Mouse (Mus musculus) MEL (cell line): ENCODE measurements around the gene Zer1. TPM values are rescaled to one million over a fixed set of nuclear protein-coding genes. Genes with fewer than 3 reads are reported as not detected.
A peak's percentile ranks its signal among the peaks of the same experiment; 100 is the strongest.

Experiments used
- DNase-seq: peaks from one replicate; pipeline ENCODE4 v3.0.0; 2011; ENCODE audit warnings: low read depth, low spot score
- H3K27ac ChIP-seq: 2 replicates; pipeline ENCODE4 v1.5.1; 2012; ENCODE audit warnings: low read depth, mild to moderate bottlenecking, control low read depth, low read length, moderate library complexity; ENCODE audit not compliant: control insufficient read depth
- H3K27me3 ChIP-seq, 2 experiments: fragments of 150-350 bp in 1 of 2; sonication (generic) in 1 of 2; 2 replicates each; pipeline ENCODE4 v1.6.1; 2012; ENCODE audit warnings: low read length in 2 of 2, mild to moderate bottlenecking in 2 of 2, improper control_type of control experiment in 1 of 2, moderate library complexity in 1 of 2; ENCODE audit not compliant: insufficient read depth in 2 of 2, control insufficient read depth in 1 of 2
- H3K36me3 ChIP-seq, 2 experiments: 2 replicates each; pipeline ENCODE4 v1.6.1; 2012 to 2014; ENCODE audit warnings: low read length in 2 of 2, improper control_type of control experiment in 1 of 2, inconsistent platforms in 1 of 2, mild to moderate bottlenecking in 1 of 2; ENCODE audit not compliant: insufficient read depth in 2 of 2, control insufficient read depth in 1 of 2
- H3K4me1 ChIP-seq, 2 experiments: fragments of 150-350 bp in 1 of 2; sonication (generic) in 1 of 2; 2 replicates each; pipeline ENCODE4 v1.6.1; 2012; ENCODE audit warnings: low read length in 2 of 2, improper control_type of control experiment in 1 of 2, mild to moderate bottlenecking in 1 of 2; ENCODE audit not compliant: insufficient read depth in 2 of 2, control insufficient read depth in 1 of 2
- H3K4me3 ChIP-seq, 2 experiments: fragments of 150-350 bp in 1 of 2; sonication (generic) in 1 of 2; 2 replicates each; pipeline ENCODE4 v1.5.1; 2012; ENCODE audit warnings: low read depth in 2 of 2, low read length in 2 of 2, mild to moderate bottlenecking in 2 of 2, moderate library complexity in 2 of 2, control low read depth in 1 of 2, improper control_type of control experiment in 1 of 2; ENCODE audit not compliant: control insufficient read depth in 1 of 2, insufficient read depth in 1 of 2
- H3K79me2 ChIP-seq: 2 replicates; pipeline ENCODE4 v1.6.1; 2012; ENCODE audit warnings: mild to moderate bottlenecking, low read length, moderate library complexity; ENCODE audit not compliant: control insufficient read depth, poor library complexity, insufficient read depth
- H3K9ac ChIP-seq: 2 replicates; pipeline ENCODE4 v1.6.1; 2012; ENCODE audit warnings: low read depth, mild to moderate bottlenecking, control low read depth, low read length, moderate library complexity; ENCODE audit not compliant: control insufficient read depth, poor library complexity, severe bottlenecking
- H3K9me3 ChIP-seq: fragments of 150-350 bp; sonication (generic); replicated peaks from 2 replicates; pipeline ENCODE4 v1.6.1; 2012; ENCODE audit warnings: mild to moderate bottlenecking, low read length, improper control_type of control experiment, moderate library complexity; ENCODE audit not compliant: insufficient read depth
- BHLHE40 ChIP-seq: IDR thresholded peaks from 2 replicates; pipeline ENCODE4 v1.6.1; 2012; ENCODE audit warnings: low read depth, mild to moderate bottlenecking, inconsistent platforms, low read length, improper control_type of control experiment, borderline replicate concordance
- CHD1 ChIP-seq: IDR thresholded peaks from 2 replicates; pipeline ENCODE4 v1.6.1; 2012; ENCODE audit warnings: low read depth, mild to moderate bottlenecking, inconsistent platforms, low read length, improper control_type of control experiment
- CHD2 ChIP-seq: IDR thresholded peaks from 2 replicates; pipeline ENCODE4 v1.6.1; 2011; ENCODE audit warnings: low read length, improper control_type of control experiment
- CTCF ChIP-seq, 3 experiments: IDR thresholded peaks in 2 of 3; conservative IDR thresholded peaks in 1 of 3; 2 replicates each; pipeline ENCODE4 v1.5.1; 2011 to 2012; ENCODE audit warnings: low read length in 3 of 3, low read depth in 2 of 3, mild to moderate bottlenecking in 2 of 3, improper control_type of control experiment in 1 of 3, inconsistent platforms in 1 of 3, mixed read lengths in 1 of 3, moderate library complexity in 1 of 3; ENCODE audit not compliant: control insufficient read depth in 1 of 3, insufficient read depth in 1 of 3, poor library complexity in 1 of 3, severe bottlenecking in 1 of 3
- E2F4 ChIP-seq: IDR thresholded peaks from 2 replicates; pipeline ENCODE4 v1.6.1; 2011; ENCODE audit warnings: low read depth, low read length, improper control_type of control experiment, borderline replicate concordance
- ELF1 ChIP-seq: IDR thresholded peaks from 2 replicates; pipeline ENCODE4 v1.6.1; 2014; ENCODE audit warnings: low read depth, mild to moderate bottlenecking, inconsistent platforms, low read length, improper control_type of control experiment, moderate library complexity
- ETS1 ChIP-seq: IDR thresholded peaks from 2 replicates; pipeline ENCODE4 v1.6.1; 2012; ENCODE audit warnings: low read depth, mild to moderate bottlenecking, inconsistent platforms, low read length, improper control_type of control experiment, moderate library complexity
- GABPA ChIP-seq: IDR thresholded peaks from 2 replicates; pipeline ENCODE4 v1.6.1; 2012; ENCODE audit warnings: low read depth, mild to moderate bottlenecking, inconsistent platforms, low read length, improper control_type of control experiment, moderate library complexity
- GATA1 ChIP-seq: IDR thresholded peaks from 2 replicates; pipeline ENCODE4 v1.6.1; 2011; ENCODE audit warnings: low read depth, low read length, improper control_type of control experiment
- HCFC1 ChIP-seq: IDR thresholded peaks from 2 replicates; pipeline ENCODE4 v1.6.1; 2012; ENCODE audit warnings: low read depth, mild to moderate bottlenecking, inconsistent platforms, low read length, improper control_type of control experiment, moderate library complexity
- JUND ChIP-seq: IDR thresholded peaks from 2 replicates; pipeline ENCODE4 v1.6.1; 2011; ENCODE audit warnings: low read depth, mild to moderate bottlenecking, improper control_type of control experiment, low read length
- KAT2A ChIP-seq: conservative IDR thresholded peaks from 2 replicates; pipeline ENCODE4 v1.6.1; 2012; ENCODE audit warnings: low read depth, low read length, improper control_type of control experiment, inconsistent platforms
- MAFK ChIP-seq: IDR thresholded peaks from 2 replicates; pipeline ENCODE4 v1.6.1; 2011; ENCODE audit warnings: low read depth, mild to moderate bottlenecking, low read length, improper control_type of control experiment, borderline replicate concordance
- MAX ChIP-seq: IDR thresholded peaks from 2 replicates; pipeline ENCODE4 v1.6.1; 2011; ENCODE audit warnings: low read length, improper control_type of control experiment
- MAZ ChIP-seq: IDR thresholded peaks from 2 replicates; pipeline ENCODE4 v1.6.1; 2012; ENCODE audit warnings: low read depth, mild to moderate bottlenecking, inconsistent platforms, low read length, improper control_type of control experiment
- MEF2A ChIP-seq: IDR thresholded peaks from 2 replicates; pipeline ENCODE4 v1.6.1; 2014; ENCODE audit warnings: low read depth, mild to moderate bottlenecking, inconsistent platforms, low read length, improper control_type of control experiment; ENCODE audit not compliant: poor library complexity, insufficient replicate concordance, severe bottlenecking; ENCODE audit errors: extremely low read depth
- MXI1 ChIP-seq: IDR thresholded peaks from 2 replicates; pipeline ENCODE4 v1.6.1; 2011; ENCODE audit warnings: mild to moderate bottlenecking, low read depth, low read length, improper control_type of control experiment
- MYB ChIP-seq: IDR thresholded peaks from 2 replicates; pipeline ENCODE4 v1.6.1; 2011; ENCODE audit warnings: mild to moderate bottlenecking, low read depth, low read length, improper control_type of control experiment
- MYC ChIP-seq: IDR thresholded peaks from 2 replicates; pipeline ENCODE4 v1.6.1; 2011; ENCODE audit warnings: low read depth, mild to moderate bottlenecking, low read length, improper control_type of control experiment, moderate library complexity
- NELFE ChIP-seq: IDR thresholded peaks from 2 replicates; pipeline ENCODE4 v1.6.1; 2011; ENCODE audit warnings: low read depth, low read length, improper control_type of control experiment
- NRF1 ChIP-seq: IDR thresholded peaks from 2 replicates; pipeline ENCODE4 v1.6.1; 2014; ENCODE audit warnings: low read depth, mild to moderate bottlenecking, inconsistent platforms, low read length, improper control_type of control experiment, moderate library complexity; ENCODE audit not compliant: poor library complexity, insufficient read depth, severe bottlenecking
- POLR2A ChIP-seq, 2 experiments: IDR thresholded peaks; 2 replicates each; pipeline ENCODE4 v1.6.1; 2011 to 2012; ENCODE audit warnings: low read length in 2 of 2, mild to moderate bottlenecking in 2 of 2, control low read depth in 1 of 2, improper control_type of control experiment in 1 of 2, low read depth in 1 of 2, moderate library complexity in 1 of 2; ENCODE audit not compliant: control insufficient read depth in 1 of 2, insufficient read depth in 1 of 2, poor library complexity in 1 of 2
- POLR2AphosphoS2 ChIP-seq: IDR thresholded peaks from 2 replicates; pipeline ENCODE4 v1.6.1; 2011; ENCODE audit warnings: low read length, improper control_type of control experiment
- POLR2AphosphoS5 ChIP-seq: IDR thresholded peaks from 2 replicates; pipeline ENCODE4 v1.6.1; 2012; ENCODE audit warnings: low read depth, borderline replicate concordance, mild to moderate bottlenecking, inconsistent platforms, low read length, moderate library complexity, mixed read lengths
- RAD21 ChIP-seq: IDR thresholded peaks from 2 replicates; pipeline ENCODE4 v1.6.1; 2011; ENCODE audit warnings: mild to moderate bottlenecking, low read depth, low read length, improper control_type of control experiment
- RCOR1 ChIP-seq: IDR thresholded peaks from 2 replicates; pipeline ENCODE4 v1.6.1; 2012; ENCODE audit warnings: low read depth, mild to moderate bottlenecking, inconsistent platforms, low read length, improper control_type of control experiment
- SMC3 ChIP-seq: IDR thresholded peaks from 2 replicates; pipeline ENCODE4 v1.6.1; 2011; ENCODE audit warnings: low read depth, low read length, improper control_type of control experiment
- TAL1 ChIP-seq: IDR thresholded peaks from 2 replicates; pipeline ENCODE4 v1.6.1; 2012; ENCODE audit warnings: mild to moderate bottlenecking, inconsistent platforms, low read length, moderate library complexity, mixed read lengths
- TCF12 ChIP-seq: IDR thresholded peaks from 2 replicates; pipeline ENCODE4 v1.6.1; 2014; ENCODE audit warnings: low read depth, mild to moderate bottlenecking, inconsistent platforms, low read length, improper control_type of control experiment, moderate library complexity
- UBTF ChIP-seq: IDR thresholded peaks from 2 replicates; pipeline ENCODE4 v1.6.1; 2012; ENCODE audit warnings: low read depth, mild to moderate bottlenecking, inconsistent platforms, low read length, improper control_type of control experiment, moderate library complexity, borderline replicate concordance; ENCODE audit not compliant: insufficient read depth
- USF1 ChIP-seq: IDR thresholded peaks from 2 replicates; pipeline ENCODE4 v1.6.1; 2014; ENCODE audit warnings: low read depth, mild to moderate bottlenecking, inconsistent platforms, low read length, improper control_type of control experiment, moderate library complexity
- USF2 ChIP-seq, 2 experiments: IDR thresholded peaks; 2 replicates each; pipeline ENCODE4 v1.6.1; 2011 to 2012; ENCODE audit warnings: improper control_type of control experiment in 2 of 2, low read length in 2 of 2, borderline replicate concordance in 1 of 2, inconsistent platforms in 1 of 2, low read depth in 1 of 2, mild to moderate bottlenecking in 1 of 2; ENCODE audit not compliant: insufficient read depth in 1 of 2
- ZC3H11A ChIP-seq: IDR thresholded peaks from 2 replicates; pipeline ENCODE4 v1.6.1; 2012; ENCODE audit warnings: low read depth, mild to moderate bottlenecking, inconsistent platforms, low read length, improper control_type of control experiment
- ZKSCAN1 ChIP-seq: IDR thresholded peaks from 2 replicates; pipeline ENCODE4 v1.6.1; 2012; ENCODE audit warnings: low read depth, mild to moderate bottlenecking, inconsistent platforms, low read length, improper control_type of control experiment, moderate library complexity
- ZMIZ1 ChIP-seq: IDR thresholded peaks from 2 replicates; pipeline ENCODE4 v1.6.1; 2012; ENCODE audit warnings: low read depth, mild to moderate bottlenecking, inconsistent platforms, low read length, improper control_type of control experiment, moderate library complexity
- ZNF384 ChIP-seq: IDR thresholded peaks from 2 replicates; pipeline ENCODE4 v1.6.1; 2012; ENCODE audit warnings: low read depth, mild to moderate bottlenecking, inconsistent platforms, low read length, improper control_type of control experiment
- polyA plus RNA-seq, 2 experiments: library from polyadenylated mRNA; stranded (reverse) in 1 of 2; unstranded in 1 of 2; fragments of >175 nt in 1 of 2; fragments of >200 nt in 1 of 2; gene quantifications; 2 replicates each; pipeline versions ENCODE4 v1.2.1 to v1.2.4; 2012; ENCODE audit warnings: low replicate concordance in 2 of 2, low read depth in 1 of 2; ENCODE audit not compliant: insufficient read length in 2 of 2, insufficient read depth in 1 of 2, missing spikeins in 1 of 2
- total RNA-seq: library from RNA; depleted of rRNA; stranded (reverse); fragments of 300-350 nt; gene quantifications from 2 replicates; pipeline ENCODE4 v1.2.3, GENCODE M21; 2012

Zer1 gene
- total and polyA plus RNA-seq, 3 experiments: 3.9 to 14.0 TPM; not detected in 1

GRCm38 (mm10) chr2:30093471-30094207 is 30.7 kb downstream of the Zer1 start, which contains the start of gene Zdhhc12:
Zdhhc12 (minus strand) TSS chr2:30093648.
- Histone ChIP-seq H3K9me3 (no peaks in the 10 kb centered on the region), H3K79me2 (peaks cover 20% of the 10 kb centered on the region), H3K4me3 (peak within 1 kb of the TSS; percentile 85 to 90), H3K36me3 (peaks cover 0 to 6% of the 10 kb centered on the region in 2 experiments; a peak in 1 of 4 replicates), H3K27ac (peak within 1 kb of the TSS; percentile 74), H3K4me1 (peaks cover 0 to 16% of the 10 kb centered on the region in 2 experiments; a peak in 2 of 4 replicates), H3K27me3 (no peaks in the 10 kb centered on the region), H3K9ac (peak within 1 kb of the TSS; percentile 85)
- peak; percentile 100 for DNase-seq
- TF ChIP-seq CTCF (IDR thresholded peaks at IDR 0.05 in 2 of 3, conservative IDR thresholded peaks at IDR 0.05 in 1 of 3; ENCODE audit: control insufficient read depth in 1 of 3, insufficient read depth in 1 of 3, low read depth in 2 of 3, low read length in 3 of 3, poor library complexity in 1 of 3, severe bottlenecking in 1 of 3) (no peak), ZKSCAN1 (no peak), MEF2A (no peak), MAZ (peak; percentile 33; the same call in 1 of the 2 replicates), TAL1 (no peak), BHLHE40 (no peak), GABPA (no peak), MXI1 (peak; percentile 95), KAT2A (0 out of 2 replicates have a peak, but pooled peaks have one; percentile 42), USF1 (peak; percentile 68), POLR2AphosphoS2 (peak; percentile 80), ELF1 (peak; percentile 89), MYB (no peak), ZNF384 (no peak), POLR2AphosphoS5 (no peak), E2F4 (no peak), NRF1 (peak; percentile 97), TCF12 (peak; percentile 38; the same call in 1 of the 2 replicates), CHD1 (no peak), MAFK (no peak), UBTF (no peak), MYC (peak; percentile 96), ZMIZ1 (peak; percentile 73), JUND (no peak), POLR2A (IDR thresholded peaks at IDR 0.05; ENCODE audit: control insufficient read depth in 1 of 2, insufficient read depth in 1 of 2, low read depth in 1 of 2, low read length in 2 of 2, poor library complexity in 1 of 2) (peak; percentile 73 to 98), SMC3 (no peak), RAD21 (no peak), CHD2 (no peak), HCFC1 (peak; percentile 76), GATA1 (no peak), ZC3H11A (no peak), ETS1 (0 out of 2 replicates have a peak, but pooled peaks have one; percentile 17), NELFE (peak; percentile 93), RCOR1 (0 out of 2 replicates have a peak, but pooled peaks have one; percentile 5), USF2 (IDR thresholded peaks at IDR 0.05; ENCODE audit: borderline replicate concordance in 1 of 2, insufficient read depth in 1 of 2, low read depth in 1 of 2, low read length in 2 of 2) (no peak), MAX (peak; percentile 93)
